Mouse (Mus musculus) embryonic facial prominence, embryonic 11.5 days (tissue): ENCODE data around the gene Igsf9. TPM values are rescaled to one million over a fixed set of nuclear protein-coding genes. Genes with fewer than 3 reads are reported as not detected.
A peak's percentile ranks its signal among the peaks of the same experiment; 100 is the strongest.

Source experiments
- ATAC-seq: fragments of 200-750 bp; cut with Nextera tagmentation; replicated peaks from 2 replicates; pipeline ENCODE4 v1.8.0; 2017; ENCODE audit warnings: low read depth; ENCODE audit not compliant: insufficient number of reproducible peaks, low FRiP score, low TSS enrichment
- DNase-seq: peaks from one replicate; pipeline ENCODE4 v3.0.0-alpha.2; 2015; ENCODE audit warnings: low spot score
- H3K27ac ChIP-seq: fragments of 300-500 bp; sonication (generic); replicated peaks from 2 replicates; pipeline ENCODE4 v1.5.1; 2014; ENCODE audit warnings: mild to moderate bottlenecking, low read depth, low read length, control low read depth
- H3K27me3 ChIP-seq: fragments of 300-500 bp; sonication (generic); 2 replicates; pipeline ENCODE4 v1.6.1; 2014; ENCODE audit warnings: mild to moderate bottlenecking, low read length, moderate library complexity, mixed read lengths; ENCODE audit not compliant: control insufficient read depth, insufficient read depth
- H3K36me3 ChIP-seq: fragments of 300-500 bp; sonication (generic); replicated peaks from 2 replicates; pipeline ENCODE4 v1.6.1; 2014; ENCODE audit warnings: low read depth, mild to moderate bottlenecking, low read length, moderate library complexity, mixed read lengths; ENCODE audit not compliant: control insufficient read depth, insufficient read depth
- H3K4me1 ChIP-seq: fragments of 300-500 bp; sonication (generic); 2 replicates; pipeline ENCODE4 v1.6.1; 2014; ENCODE audit warnings: low read length, mixed read lengths; ENCODE audit not compliant: control insufficient read depth, insufficient read depth
- H3K4me2 ChIP-seq: fragments of 300-500 bp; sonication (generic); 2 replicates; pipeline ENCODE4 v1.6.1; 2014; ENCODE audit warnings: low read depth, mild to moderate bottlenecking, control low read depth, low read length, moderate library complexity
- H3K4me3 ChIP-seq: fragments of 300-500 bp; sonication (generic); 2 replicates; pipeline ENCODE4 v1.5.1; 2014; ENCODE audit warnings: low read depth, low read length, control low read depth
- H3K9ac ChIP-seq: fragments of 300-500 bp; sonication (generic); replicated peaks from 2 replicates; pipeline ENCODE4 v1.6.1; 2014; ENCODE audit warnings: mild to moderate bottlenecking, control low read depth, low read length
- H3K9me3 ChIP-seq: fragments of 300-500 bp; sonication (generic); replicated peaks from 2 replicates; pipeline ENCODE4 v1.6.1; 2016; ENCODE audit warnings: mild to moderate bottlenecking, low read length, inconsistent platforms, mixed read lengths; ENCODE audit not compliant: control insufficient read depth
- WGBS: fragments of 180-500 bp; shearing (Covaris S2); extraction: QIAGEN DNeasy Blood & Tissue Kit; methylation state at CpG from one replicate; pipeline ENCODE4 v1.1.7; 2014; 5-methylcytosine and 5-hydroxymethylcytosine counted together
- polyA plus RNA-seq: library from polyadenylated mRNA; unstranded; fragments of >200 nt; fragmentation: Nextera tagmentation; extraction: Ambion mirVana; gene quantifications from 2 replicates; pipeline ENCODE4 v1.2.1, GENCODE M21; 2014

Gene Igsf9
- polyA plus RNA-seq, 1 experiment from 2014 or later: 36.8 TPM

GRCm38 (mm10) chr1:172518013-172518412 is 36.4 kb downstream of the Igsf9 start:
- Histone ChIP-seq H3K27me3 (no peaks in the 10 kb centered on the region), H3K4me1 (no peaks in the 10 kb centered on the region; the same call in none of the 2 replicates), H3K27ac (no peak overlapping the region), H3K4me2 (no peak overlapping the region), H3K36me3 (no peaks in the 10 kb centered on the region), H3K9me3 (no peaks in the 10 kb centered on the region), H3K9ac (no peak overlapping the region), H3K4me3 (no peak overlapping the region)
- whole genome bisulfite sequencing: 74% methylated on average over 4 of the region's 4 CpGs
- DNase-seq: no peak
- ATAC-seq: no peak

- H3K4me2 ChIP-seq: no peak overlapping the region
- H3K9me3 ChIP-seq: no peaks in the 10 kb centered on the region
- H3K36me3 ChIP-seq: no peaks in the 10 kb centered on the region
- DNase-seq (no peak), ATAC-seq (no peak)
- no peak overlapping the region for H3K27ac ChIP-seq
- 48% methylated on average over 6 of the region's 6 CpGs for WGBS
- H3K4me3 ChIP-seq: no peak overlapping the region
- no peak overlapping the region for H3K9ac ChIP-seq
- no peaks in the 10 kb centered on the region for H3K27me3 ChIP-seq
- H3K4me1 ChIP-seq: no peaks in the 10 kb centered on the region; the same call in 1 of the 2 replicates
Measured at GRCm38 (mm10) chr1:172519644-172520043, 38.1 kb downstream of the Igsf9 start.

- Histone ChIP-seq H3K27me3 (no peaks in the 10 kb centered on the region), H3K4me2 (peak within 1 kb of the TSS; percentile 44), H3K9me3 (no peaks in the 10 kb centered on the region), H3K9ac (no peak within 1 kb of the TSS), H3K4me3 (peak within 1 kb of the TSS; percentile 15), H3K4me1 (no peaks in the 10 kb centered on the region; the same call in 1 of the 2 replicates), H3K27ac (no peak within 1 kb of the TSS), H3K36me3 (no peaks in the 10 kb centered on the region)
- peak; percentile 81 for ATAC-seq
- WGBS: 4% methylated on average over 28 of the region's 28 CpGs
- peak; percentile 97 for DNase-seq
Measured at GRCm38 (mm10) chr1:172520576-172521440, 39.2 kb downstream of the Igsf9 start, which contains the start of gene Cfap45. Cfap45 (plus strand) TSS chr1:172520801.

DNA sequence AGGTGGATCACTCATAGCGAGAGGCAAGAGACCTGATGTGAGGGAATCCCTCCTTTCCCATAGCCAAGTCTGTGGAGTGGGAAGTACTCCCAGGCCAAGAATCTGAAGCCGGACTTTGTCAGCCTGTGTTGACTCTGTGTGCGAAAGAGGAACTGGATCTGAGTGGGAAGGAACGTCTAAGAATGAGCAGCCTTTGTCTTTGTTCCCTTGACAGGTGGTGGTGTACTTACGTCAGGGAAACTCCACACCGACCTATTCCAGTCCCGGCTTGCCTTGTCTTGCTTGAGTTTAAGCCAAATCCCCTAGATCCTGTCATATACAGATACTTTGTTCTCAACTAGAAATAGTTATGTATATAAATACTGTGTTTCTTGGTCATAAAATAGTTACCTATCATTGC is 40.9 kb downstream of the Igsf9 start:
- ATAC-seq (no peak), DNase-seq (peak; percentile 38)
- Histone ChIP-seq H3K4me2 (no peak overlapping the region), H3K36me3 (no peaks in the 10 kb centered on the region), H3K9me3 (no peaks in the 10 kb centered on the region), H3K27ac (no peak overlapping the region), H3K4me1 (no peaks in the 10 kb centered on the region; the same call in 1 of the 2 replicates), H3K4me3 (no peak overlapping the region), H3K27me3 (no peaks in the 10 kb centered on the region), H3K9ac (no peak overlapping the region)
- whole genome bisulfite sequencing: 68% methylated on average over 7 of the region's 7 CpGs

DNA sequence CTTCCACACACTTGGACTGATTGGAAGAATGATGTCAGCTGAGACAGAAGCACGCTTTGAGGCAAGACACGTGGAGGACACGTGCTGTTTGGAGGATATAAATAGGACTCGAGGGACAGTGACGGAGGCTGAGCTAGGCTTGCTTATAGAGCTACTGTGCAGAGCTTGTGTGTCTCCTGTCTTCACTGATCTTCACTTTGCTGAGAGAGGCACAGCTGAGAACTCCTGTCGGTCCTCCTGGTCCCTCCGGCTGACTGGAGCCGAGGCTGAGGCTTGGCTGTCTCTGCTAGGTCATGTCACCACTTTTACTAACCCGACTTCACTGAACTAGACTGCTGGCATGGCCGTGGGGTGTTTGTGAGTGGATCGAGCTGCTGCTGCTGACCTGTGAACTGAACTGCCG is 42.1 kb downstream of the Igsf9 start:
- ATAC-seq (no peak), DNase-seq (no peak)
- no peak overlapping the region for H3K27ac ChIP-seq
- no peaks in the 10 kb centered on the region for H3K9me3 ChIP-seq
- no peaks in the 10 kb centered on the region for H3K36me3 ChIP-seq
- H3K4me1 ChIP-seq: no peaks in the 10 kb centered on the region; the same call in 1 of the 2 replicates
- H3K9ac ChIP-seq: no peak overlapping the region
- WGBS: 67% methylated on average over 12 of the region's 12 CpGs
- no peak overlapping the region for H3K4me3 ChIP-seq
- H3K4me2 ChIP-seq: no peak overlapping the region
- no peaks in the 10 kb centered on the region for H3K27me3 ChIP-seq

GRCm38 (mm10) chr1:172525027-172525764 is 43.6 kb downstream of the Igsf9 start:
- H3K9ac ChIP-seq: no peak overlapping the region

DNA sequence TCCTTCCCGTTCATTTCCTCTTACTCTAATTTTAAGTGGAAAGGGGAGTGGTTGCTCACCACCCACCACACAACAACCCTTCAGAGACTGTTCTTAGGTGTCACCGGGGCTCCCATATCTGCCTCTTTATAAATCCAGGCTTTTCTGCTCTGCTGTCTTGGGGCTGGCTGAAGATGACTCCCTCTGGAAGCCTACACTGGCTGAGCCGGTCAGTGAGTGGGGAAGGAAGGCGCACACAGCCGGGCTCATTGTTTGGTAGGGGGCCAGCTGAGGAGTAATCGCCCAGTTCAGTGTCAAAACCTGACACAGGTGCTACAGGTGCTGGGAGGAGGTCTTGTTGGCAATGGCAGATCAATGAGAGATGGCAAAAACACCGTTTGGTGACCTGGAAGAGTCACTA is 44.4 kb downstream of the Igsf9 start:
- no peak overlapping the region for H3K27ac ChIP-seq
- no peaks in the 10 kb centered on the region for H3K9me3 ChIP-seq
- no peaks in the 10 kb centered on the region for H3K27me3 ChIP-seq
- H3K9ac ChIP-seq: no peak overlapping the region
- no peaks in the 10 kb centered on the region for H3K4me1 ChIP-seq
- DNase-seq: no peak
- H3K4me2 ChIP-seq: no peak overlapping the region
- WGBS: 68% methylated on average over 7 of the region's 7 CpGs
- H3K36me3 ChIP-seq: no peaks in the 10 kb centered on the region
- no peak for ATAC-seq
- no peak overlapping the region for H3K4me3 ChIP-seq

More at GRCm38 (mm10) chr1:172525027-172525764, 43.6 kb downstream of the Igsf9 start:
- peak; percentile 60 for DNase-seq
- H3K4me3 ChIP-seq: no peak overlapping the region
- no peaks in the 10 kb centered on the region for H3K9me3 ChIP-seq
- no peak overlapping the region for H3K27ac ChIP-seq
- ATAC-seq: no peak
- H3K27me3 ChIP-seq: no peaks in the 10 kb centered on the region
- no peaks in the 10 kb centered on the region for H3K36me3 ChIP-seq
- no peaks in the 10 kb centered on the region for H3K4me1 ChIP-seq
- H3K4me2 ChIP-seq: no peak overlapping the region
- 41% methylated on average over 15 of the region's 15 CpGs for WGBS
